Mouse (Mus musculus): ENCODE results near the gene Slc35d2. TPM values are rescaled to one million over a fixed set of nuclear protein-coding genes. Genes with fewer than 3 reads are reported as not detected.

The Slc35d2 gene
- polyA plus RNA-seq (2014; fragmentation: Nextera tagmentation; extraction: Ambion mirVana): 2.2 and 3.1 TPM in 2 replicates

- H3K9me3 ChIP-seq (ENCODE audit: control insufficient read depth, low read length): no peaks in the 10 kb centered on the region
- DNase-seq (ENCODE audit: low spot score): peak; percentile 65
- 8% methylated on average over 43 of the region's 44 CpGs for WGBS
- no peaks in the 10 kb centered on the region; the same call in 1 of the 2 replicates for H3K36me3 ChIP-seq (ENCODE audit: control insufficient read depth, insufficient read depth, low read length)
- H3K4me3 ChIP-seq (ENCODE audit: low read depth, low read length): peak within 1 kb of the TSS; percentile 41
- H3K9ac ChIP-seq (ENCODE audit: low read length): peak within 1 kb of the TSS; percentile 59
- ATAC-seq (replicated peaks; ENCODE audit: low FRiP score): peak; percentile 56; the same call in 1 of the 2 replicates
- H3K4me1 ChIP-seq (replicated peaks; ENCODE audit: control insufficient read depth, insufficient read depth, low read length): no peaks in the 10 kb centered on the region
- peak within 1 kb of the TSS; percentile 72 for H3K4me2 ChIP-seq (ENCODE audit: low read depth, low read length, severe bottlenecking)
- H3K27me3 ChIP-seq (ENCODE audit: control insufficient read depth, insufficient read depth, low read length): no peaks in the 10 kb centered on the region
- H3K27ac ChIP-seq (ENCODE audit: low read depth, low read length): no peak within 1 kb of the TSS
These were observed at the start of gene Slc35d2 for GRCm38 (mm10) chr13:64128858-64129615. TSS of gene Slc35d2 (minus strand) at chr13:64129368.

GRCm38 (mm10) chr13:64178000-64178399, 48.8 kb upstream of the Slc35d2 start:
- Histone ChIP-seq H3K27me3 (ENCODE audit: control insufficient read depth, insufficient read depth, low read length) (no peaks in the 10 kb centered on the region), H3K9ac (ENCODE audit: low read length) (no peak overlapping the region), H3K9me3 (ENCODE audit: control insufficient read depth, low read length) (no peaks in the 10 kb centered on the region), H3K27ac (ENCODE audit: low read depth, low read length) (no peak overlapping the region), H3K4me1 (replicated peaks; ENCODE audit: control insufficient read depth, insufficient read depth, low read length) (no peaks in the 10 kb centered on the region), H3K4me3 (ENCODE audit: low read depth, low read length) (no peak overlapping the region), H3K4me2 (ENCODE audit: low read depth, low read length, severe bottlenecking) (no peak overlapping the region), H3K36me3 (ENCODE audit: control insufficient read depth, insufficient read depth, low read length) (no peaks in the 10 kb centered on the region; the same call in 1 of the 2 replicates)
- no peak for DNase-seq (ENCODE audit: low spot score)
- no peak for ATAC-seq (replicated peaks; ENCODE audit: low FRiP score)
- 81% methylated on average over 7 of the region's 7 CpGs for WGBS

- Histone ChIP-seq H3K4me2 (ENCODE audit: low read depth, low read length, severe bottlenecking) (no peak overlapping the region), H3K27me3 (ENCODE audit: control insufficient read depth, insufficient read depth, low read length) (no peaks in the 10 kb centered on the region), H3K27ac (ENCODE audit: low read depth, low read length) (no peak overlapping the region), H3K9ac (ENCODE audit: low read length) (no peak overlapping the region), H3K4me3 (ENCODE audit: low read depth, low read length) (no peak overlapping the region), H3K9me3 (ENCODE audit: control insufficient read depth, low read length) (peaks cover 27% of the 10 kb centered on the region), H3K4me1 (replicated peaks; ENCODE audit: control insufficient read depth, insufficient read depth, low read length) (no peaks in the 10 kb centered on the region), H3K36me3 (ENCODE audit: control insufficient read depth, insufficient read depth, low read length) (no peaks in the 10 kb centered on the region)
- 99% methylated on average over 25 of the region's 25 CpGs for WGBS
- ATAC-seq (replicated peaks; ENCODE audit: low FRiP score): no peak
- no peak for DNase-seq (ENCODE audit: low spot score)
These were observed 40.6 kb upstream of the Slc35d2 start for GRCm38 (mm10) chr13:64169746-64170145.

- Histone ChIP-seq H3K9ac (ENCODE audit: low read length) (peak overlapping the region; percentile 78), H3K4me2 (ENCODE audit: low read depth, low read length, severe bottlenecking) (peak overlapping the region; percentile 98), H3K4me1 (replicated peaks; ENCODE audit: control insufficient read depth, insufficient read depth, low read length) (peaks cover 9% of the 10 kb centered on the region), H3K27ac (ENCODE audit: low read depth, low read length) (no peak overlapping the region), H3K36me3 (ENCODE audit: control insufficient read depth, insufficient read depth, low read length) (no peaks in the 10 kb centered on the region), H3K27me3 (ENCODE audit: control insufficient read depth, insufficient read depth, low read length) (peaks cover 2% of the 10 kb centered on the region; the same call in 1 of the 2 replicates), H3K4me3 (ENCODE audit: low read depth, low read length) (peak overlapping the region; percentile 73), H3K9me3 (ENCODE audit: control insufficient read depth, low read length) (no peaks in the 10 kb centered on the region; the same call in 1 of the 2 replicates)
- DNase-seq (ENCODE audit: low spot score): no peak
- WGBS: 26% methylated on average over 13 of the region's 13 CpGs
- no peak for ATAC-seq (replicated peaks; ENCODE audit: low FRiP score)
These were observed 34.1 kb upstream of the Slc35d2 start for GRCm38 (mm10) chr13:64163147-64163715.

- 0 out of 2 replicates have a peak, but pooled peaks have one; percentile 6 for ATAC-seq (replicated peaks; ENCODE audit: low FRiP score)
These were observed 33.5 kb upstream of the Slc35d2 start for GRCm38 (mm10) chr13:64162626-64163025.

GRCm38 (mm10) chr13:64161916-64162611, 32.9 kb upstream of the Slc35d2 start:
- ATAC-seq (replicated peaks; ENCODE audit: low FRiP score) (peak; percentile 73), DNase-seq (ENCODE audit: low spot score) (no peak)
- Histone ChIP-seq H3K36me3 (ENCODE audit: control insufficient read depth, insufficient read depth, low read length) (no peaks in the 10 kb centered on the region), H3K27me3 (ENCODE audit: control insufficient read depth, insufficient read depth, low read length) (peaks cover 2% of the 10 kb centered on the region; the same call in 1 of the 2 replicates), H3K9ac (ENCODE audit: low read length) (peak overlapping the region; percentile 78), H3K4me1 (replicated peaks; ENCODE audit: control insufficient read depth, insufficient read depth, low read length) (peaks cover 9% of the 10 kb centered on the region), H3K27ac (ENCODE audit: low read depth, low read length) (peak overlapping the region; percentile 48; the same call in 1 of the 2 replicates), H3K4me3 (ENCODE audit: low read depth, low read length) (peak overlapping the region; percentile 73), H3K4me2 (ENCODE audit: low read depth, low read length, severe bottlenecking) (peak overlapping the region; percentile 98), H3K9me3 (ENCODE audit: control insufficient read depth, low read length) (no peaks in the 10 kb centered on the region; the same call in 1 of the 2 replicates)
- under 1% methylated on average over 65 of the region's 71 CpGs for WGBS

More at GRCm38 (mm10) chr13:64162626-64163025, 33.5 kb upstream of the Slc35d2 start:
- H3K9ac ChIP-seq (ENCODE audit: low read length): peak overlapping the region; percentile 78
- no peaks in the 10 kb centered on the region for H3K36me3 ChIP-seq (ENCODE audit: control insufficient read depth, insufficient read depth, low read length)
- no peaks in the 10 kb centered on the region; the same call in 1 of the 2 replicates for H3K9me3 ChIP-seq (ENCODE audit: control insufficient read depth, low read length)
- H3K4me2 ChIP-seq (ENCODE audit: low read depth, low read length, severe bottlenecking): peak overlapping the region; percentile 98
- peaks cover 2% of the 10 kb centered on the region; the same call in 1 of the 2 replicates for H3K27me3 ChIP-seq (ENCODE audit: control insufficient read depth, insufficient read depth, low read length)
- H3K4me1 ChIP-seq (replicated peaks; ENCODE audit: control insufficient read depth, insufficient read depth, low read length): peaks cover 9% of the 10 kb centered on the region
- 0% methylated on average over 14 of the region's 14 CpGs for WGBS
- DNase-seq (ENCODE audit: low spot score): peak; percentile 61
- H3K27ac ChIP-seq (ENCODE audit: low read depth, low read length): no peak overlapping the region
- peak overlapping the region; percentile 73 for H3K4me3 ChIP-seq (ENCODE audit: low read depth, low read length)

GRCm38 (mm10) chr13:64161548-64161915, 32.4 kb upstream of the Slc35d2 start, which contains the start of gene Habp4:
TSS of gene Habp4 (plus strand) at chr13:64161824.
- peak; percentile 99 for DNase-seq (ENCODE audit: low spot score)
- WGBS: under 1% methylated on average over 28 of the region's 31 CpGs
- Histone ChIP-seq H3K9ac (ENCODE audit: low read length) (peak within 1 kb of the TSS; percentile 78), H3K9me3 (ENCODE audit: control insufficient read depth, low read length) (no peaks in the 10 kb centered on the region; the same call in 1 of the 2 replicates), H3K27me3 (ENCODE audit: control insufficient read depth, insufficient read depth, low read length) (peaks cover 2% of the 10 kb centered on the region; the same call in 1 of the 2 replicates), H3K27ac (ENCODE audit: low read depth, low read length) (peak within 1 kb of the TSS; percentile 48; the same call in 1 of the 2 replicates), H3K4me2 (ENCODE audit: low read depth, low read length, severe bottlenecking) (peak within 1 kb of the TSS; percentile 98), H3K36me3 (ENCODE audit: control insufficient read depth, insufficient read depth, low read length) (no peaks in the 10 kb centered on the region), H3K4me3 (ENCODE audit: low read depth, low read length) (peak within 1 kb of the TSS; percentile 73), H3K4me1 (replicated peaks; ENCODE audit: control insufficient read depth, insufficient read depth, low read length) (peaks cover 9% of the 10 kb centered on the region)
- ATAC-seq (replicated peaks; ENCODE audit: low FRiP score): peak; percentile 98

GRCm38 (mm10) chr13:64156966-64157365, 27.8 kb upstream of the Slc35d2 start:
- ATAC-seq (replicated peaks; ENCODE audit: low FRiP score): no peak

More at GRCm38 (mm10) chr13:64156966-64157365, 27.8 kb upstream of the Slc35d2 start:
- Histone ChIP-seq H3K36me3 (ENCODE audit: control insufficient read depth, insufficient read depth, low read length) (no peaks in the 10 kb centered on the region), H3K9ac (ENCODE audit: low read length) (no peak overlapping the region), H3K4me1 (replicated peaks; ENCODE audit: control insufficient read depth, insufficient read depth, low read length) (peaks cover 3% of the 10 kb centered on the region; the same call in 1 of the 2 replicates), H3K4me2 (ENCODE audit: low read depth, low read length, severe bottlenecking) (no peak overlapping the region), H3K27ac (ENCODE audit: low read depth, low read length) (no peak overlapping the region), H3K27me3 (ENCODE audit: control insufficient read depth, insufficient read depth, low read length) (peaks cover 2% of the 10 kb centered on the region; the same call in 1 of the 2 replicates), H3K9me3 (ENCODE audit: control insufficient read depth, low read length) (no peaks in the 10 kb centered on the region), H3K4me3 (ENCODE audit: low read depth, low read length) (no peak overlapping the region)
- DNase-seq (ENCODE audit: low spot score): no peak
